In genomic region chr9:77427292-77428114, GRCm38 (mm10) we compare ENCODE assay signal across 8 mouse cellular contexts.
A peak's percentile ranks its signal among the peaks of the same experiment; 100 is the strongest.
DNase-seq lines count a peak whose midpoint lies in the region; ATAC-seq and TF ChIP-seq lines count a peak whose summit lies in the region.

No protein-coding gene starts in this region.

- TF ChIP-seq CTCF in lung, postnatal 0 days (IDR thresholded peaks at IDR 0.05) = no peak

- H3K36me3 ChIP-seq in embryonic facial prominence, embryonic 10.5 days (replicated peaks) = peaks cover 14% of the 10 kb centered on the region; the same call in 1 of the 2 replicates
- peaks cover 3% of the 10 kb centered on the region for H3K36me3 ChIP-seq in heart, embryonic 11.5 days (ENCODE audit: control insufficient read depth, insufficient read depth, low read length)
- peaks cover 4% of the 10 kb centered on the region; the same call in 1 of the 2 replicates for H3K36me3 ChIP-seq in kidney, embryonic 14.5 days (ENCODE audit: control insufficient read depth, insufficient read depth, low read length)
- no peaks in the 10 kb centered on the region for H3K36me3 ChIP-seq in lung, postnatal 0 days (ENCODE audit: insufficient read depth, low read length)

- peak; percentile 46 to 60 for DNase-seq in adrenal gland, adult 18-20 months (ENCODE audit: low spot score in 2 of 2)
- peak; percentile 71 for DNase-seq in embryonic facial prominence, embryonic 10.5 days (ENCODE audit: low spot score)
- DNase-seq in lung, postnatal 0 days (ENCODE audit: low spot score) = peak; percentile 72
- peak; percentile 40 for DNase-seq in ovary, postnatal 36 days (ENCODE audit: low spot score)
- DNase-seq in B cell, adult 2 months = no peak
- DNase-seq in adipocyte (ENCODE audit: low spot score) = no peak

- 39% methylated on average over 23 of the region's 23 CpGs for WGBS in embryonic facial prominence, embryonic 10.5 days
- 41% methylated on average over 23 of the region's 23 CpGs for WGBS in heart, embryonic 11.5 days (ENCODE audit: insufficient replicate concordance)
- 6% methylated on average over 23 of the region's 23 CpGs for WGBS in kidney, embryonic 14.5 days
- WGBS in lung, postnatal 0 days = 28% methylated on average over 23 of the region's 23 CpGs

- H3K27ac ChIP-seq in embryonic facial prominence, embryonic 10.5 days (replicated peaks) = peak overlapping the region; percentile 81
- H3K27ac ChIP-seq in heart, embryonic 11.5 days (ENCODE audit: low read depth, low read length) = peak overlapping the region; percentile 92
- peak overlapping the region; percentile 79 for H3K27ac ChIP-seq in kidney, embryonic 14.5 days (ENCODE audit: low read depth, low read length)
- H3K27ac ChIP-seq in lung, postnatal 0 days (ENCODE audit: low read length) = peak overlapping the region; percentile 6; the same call in 1 of the 2 replicates

- H3K9me3 ChIP-seq in embryonic facial prominence, embryonic 10.5 days = no peaks in the 10 kb centered on the region
- H3K9me3 ChIP-seq in heart, embryonic 11.5 days (replicated peaks; ENCODE audit: control insufficient read depth, low read length) = no peaks in the 10 kb centered on the region
- no peaks in the 10 kb centered on the region for H3K9me3 ChIP-seq in kidney, embryonic 14.5 days (ENCODE audit: control insufficient read depth, low read length)
- no peaks in the 10 kb centered on the region for H3K9me3 ChIP-seq in lung, postnatal 0 days (ENCODE audit: low read length)

- peak overlapping the region; percentile 41 for H3K4me3 ChIP-seq in embryonic facial prominence, embryonic 10.5 days
- 0 out of 2 replicates have a peak overlapping the region, but pooled peaks have one; percentile 0 for H3K4me3 ChIP-seq in heart, embryonic 11.5 days (ENCODE audit: low read depth, low read length)
- peak overlapping the region; percentile 7 for H3K4me3 ChIP-seq in kidney, embryonic 14.5 days (ENCODE audit: low read length)
- no peak overlapping the region; the same call in 1 of the 2 replicates for H3K4me3 ChIP-seq in lung, postnatal 0 days (ENCODE audit: low read depth, low read length)

- H3K4me1 ChIP-seq in embryonic facial prominence, embryonic 10.5 days = peaks cover 44% of the 10 kb centered on the region
- peaks cover 34% of the 10 kb centered on the region for H3K4me1 ChIP-seq in heart, embryonic 11.5 days (ENCODE audit: control insufficient read depth, insufficient read depth, low read length)
- H3K4me1 ChIP-seq in kidney, embryonic 14.5 days (ENCODE audit: control insufficient read depth, insufficient read depth, low read length) = peaks cover 43% of the 10 kb centered on the region
- peaks cover 14% of the 10 kb centered on the region; the same call in 1 of the 2 replicates for H3K4me1 ChIP-seq in lung, postnatal 0 days (ENCODE audit: insufficient read depth, low read depth, low read length)

- peak overlapping the region; percentile 46 for H3K4me2 ChIP-seq in heart, embryonic 11.5 days
- peak overlapping the region; percentile 39 for H3K4me2 ChIP-seq in kidney, embryonic 14.5 days (replicated peaks; ENCODE audit: low read depth, low read length)
- H3K4me2 ChIP-seq in lung, postnatal 0 days (replicated peaks; ENCODE audit: low read depth, low read length) = peak overlapping the region; percentile 22

- no peaks in the 10 kb centered on the region for H3K27me3 ChIP-seq in embryonic facial prominence, embryonic 10.5 days (replicated peaks; ENCODE audit: low read depth, poor library complexity, severe bottlenecking)
- H3K27me3 ChIP-seq in heart, embryonic 11.5 days (ENCODE audit: control insufficient read depth, insufficient read depth, low read length) = no peaks in the 10 kb centered on the region; the same call in 1 of the 2 replicates
- H3K27me3 ChIP-seq in kidney, embryonic 14.5 days (ENCODE audit: control insufficient read depth, insufficient read depth, low read length) = no peaks in the 10 kb centered on the region
- H3K27me3 ChIP-seq in lung, postnatal 0 days (replicated peaks; ENCODE audit: insufficient read depth, low read length) = no peaks in the 10 kb centered on the region

- peak; percentile 67 for ATAC-seq in heart, embryonic 11.5 days (replicated peaks; ENCODE audit: insufficient number of reproducible peaks, low FRiP score, low TSS enrichment)
- peak; percentile 93 for ATAC-seq in kidney, embryonic 14.5 days (ENCODE audit: low FRiP score, low TSS enrichment)
- peak; percentile 71 for ATAC-seq in lung, postnatal 0 days

- no peak for TF ChIP-seq EP300 in lung, postnatal 0 days (IDR thresholded peaks at IDR 0.05)

- no peak overlapping the region for H3K9ac ChIP-seq in heart, embryonic 11.5 days (ENCODE audit: low read depth, low read length)
- peak overlapping the region; percentile 19; the same call in 1 of the 2 replicates for H3K9ac ChIP-seq in kidney, embryonic 14.5 days (ENCODE audit: low read depth, low read length)
- no peak overlapping the region for H3K9ac ChIP-seq in lung, postnatal 0 days (replicated peaks; ENCODE audit: low read depth)

Comparison
In these comparisons a context has a peak if more than half of its experiments do, and no peak if none do; other contexts are left out.
1. DNase-seq: peak in adrenal gland, adult 18-20 months (2 of 2), embryonic facial prominence, embryonic 10.5 days (single experiment), lung, postnatal 0 days (single experiment) and ovary, postnatal 36 days (single experiment); none in B cell, adult 2 months (0 of 2) and adipocyte (single experiment).
2. H3K27ac ChIP-seq: peak in every context shown above with its lines; median percentile 92 in heart, embryonic 11.5 days; 81 in embryonic facial prominence, embryonic 10.5 days; 79 in kidney, embryonic 14.5 days; 6 in lung, postnatal 0 days.
3. Peak in every context shown above with its lines, with median percentiles within 50 percentile points of each other: ATAC-seq and H3K4me2 ChIP-seq.